Mouse (Mus musculus): ENCODE measurements at regions not wholly inside any gene's neighbourhood (a gene's known extent, or its start where the extent isn't known, plus 50 kb on each side); places are given as distances from the start of the nearest gene placed in this dataset.

DNA sequence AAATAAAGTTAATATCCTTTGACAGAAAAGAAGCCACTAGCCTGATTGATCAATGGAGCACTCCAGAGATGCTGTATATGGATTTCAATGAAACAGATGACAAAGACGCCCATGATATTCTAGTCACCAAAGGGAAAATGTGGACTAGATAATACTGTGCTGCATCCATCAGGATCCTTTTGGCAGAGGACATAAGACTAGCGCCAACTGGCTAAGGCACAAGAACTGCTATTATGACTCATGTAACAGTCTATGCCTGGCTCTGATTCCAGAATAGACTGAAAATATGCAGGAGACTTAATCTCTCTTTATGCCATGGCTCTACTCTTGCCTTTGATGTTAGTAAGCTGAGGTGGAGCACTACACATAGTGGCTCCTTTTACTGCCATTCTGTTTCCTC is 128.7 kb upstream of the Tenm2 start:
- TF ChIP-seq CTCF (conservative IDR thresholded peaks at IDR 0.05; ENCODE audit: low read length) (no peak), NANOG (IDR thresholded peaks at IDR 0.05; ENCODE audit: borderline replicate concordance, low read length) (no peak)

All from E14TG2a.4 (cell line).